Mouse (Mus musculus) forelimb bud, embryonic 11.5 days (tissue): ENCODE measurements at regions not wholly inside any gene's neighbourhood (a gene's known extent, or its start where the extent isn't known, plus 50 kb on each side); places are given as distances from the start of the nearest gene placed in this dataset.

Experiments
- DNase-seq: peaks from one replicate; pipeline ENCODE4 v3.0.0-alpha.2; 2012; ENCODE audit warnings: low read depth, low spot score

- peak; percentile 19 for DNase-seq
Observed at GRCm38 (mm10) chr8:78004891-78005290, 208.2 kb upstream of the Ttc29 start.

DNA sequence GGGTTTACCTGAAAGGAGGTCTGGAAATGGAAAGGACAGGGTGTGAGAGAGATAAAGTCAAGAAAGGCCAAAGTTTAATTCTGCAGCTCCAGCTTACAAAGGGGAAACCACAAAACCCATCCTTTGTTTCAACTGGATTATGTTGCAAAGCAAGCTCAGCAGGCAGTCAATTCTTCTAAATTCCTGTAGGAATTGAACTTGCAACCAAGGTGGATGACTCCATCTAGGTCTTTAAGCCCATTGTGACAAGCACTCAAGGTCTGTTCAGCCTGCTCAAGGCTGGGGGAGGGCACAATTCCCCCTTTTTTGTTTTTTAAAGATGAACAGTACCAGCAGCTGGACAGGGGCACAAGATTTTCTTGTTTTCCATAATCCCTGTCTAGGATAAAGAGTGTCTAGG is 200.0 kb upstream of the Ttc29 start:
- DNase-seq = no peak

DNA sequence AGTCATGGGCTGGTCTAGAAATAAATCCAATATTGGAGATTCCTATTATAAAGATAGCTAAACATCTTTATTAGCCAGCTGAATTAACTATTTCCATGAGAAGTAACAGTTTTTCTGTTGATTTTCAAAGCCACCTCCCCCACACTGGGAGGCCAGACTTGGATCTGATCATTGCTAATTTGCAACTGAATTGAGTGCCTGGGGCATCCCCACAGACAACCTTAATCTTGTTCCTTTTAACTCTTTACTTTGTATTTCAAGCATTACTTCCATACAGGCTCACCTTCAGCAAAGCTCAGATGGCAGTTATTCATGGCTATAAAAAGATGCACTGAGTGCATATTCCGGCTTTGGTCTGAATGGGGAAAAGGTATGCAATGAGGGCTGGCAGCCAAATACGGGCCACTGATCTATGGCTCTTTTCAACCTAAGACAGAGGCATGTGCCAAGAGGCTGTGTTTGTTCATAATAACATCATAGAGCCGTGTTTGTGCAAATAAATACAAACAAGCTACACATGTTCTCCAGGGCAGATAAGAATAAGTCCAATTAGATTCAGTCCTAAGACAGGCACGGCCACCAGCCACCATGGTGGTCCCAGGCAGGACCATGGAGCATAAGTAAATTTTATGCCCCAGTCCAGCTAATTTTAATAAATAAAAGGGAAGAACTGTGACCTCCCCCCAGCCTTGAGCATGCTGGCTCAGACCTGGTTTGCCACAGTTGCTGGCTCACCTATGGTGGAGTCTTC is 194.5 kb upstream of the Ttc29 start:
- no peak for DNase-seq

DNA sequence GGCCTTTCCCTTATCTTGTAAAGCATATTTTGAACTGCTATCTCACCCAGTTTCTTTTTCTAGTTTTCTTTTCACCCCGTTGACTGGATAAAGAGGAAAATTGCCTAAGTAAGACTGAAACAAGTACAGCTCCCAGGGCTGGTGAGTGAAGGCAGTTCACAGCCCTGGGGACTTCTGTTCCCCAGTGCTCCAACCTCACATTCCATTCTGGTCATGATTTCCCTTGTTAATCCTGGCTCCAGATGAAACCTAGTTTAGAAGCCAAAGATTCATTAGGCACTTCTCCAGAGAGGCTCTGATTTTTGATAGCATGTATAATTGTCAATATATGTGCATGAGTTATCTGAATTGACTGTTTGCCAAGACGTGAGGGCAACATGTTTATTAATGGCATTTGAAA is 191.6 kb upstream of the Ttc29 start:
- no peak for DNase-seq

DNA sequence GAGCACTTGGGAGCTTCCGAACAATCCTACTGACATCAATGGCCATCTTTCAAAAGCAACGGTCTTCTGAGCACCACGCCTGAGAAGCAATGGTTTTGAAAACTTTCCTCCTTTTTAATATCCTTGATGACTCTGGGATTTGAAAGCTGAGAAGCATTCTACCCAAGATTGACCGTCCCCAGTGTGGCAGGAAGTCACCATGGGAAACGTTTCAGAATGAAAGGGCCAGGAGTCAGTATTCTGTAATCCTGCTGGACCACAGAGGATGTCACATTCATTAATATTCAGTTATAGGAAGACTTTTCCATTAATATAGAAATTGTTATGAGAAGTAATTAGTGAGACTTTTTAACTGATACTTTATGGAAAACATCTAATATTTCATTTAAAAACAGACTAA is 190.1 kb upstream of the Ttc29 start:
- no peak for DNase-seq

DNA sequence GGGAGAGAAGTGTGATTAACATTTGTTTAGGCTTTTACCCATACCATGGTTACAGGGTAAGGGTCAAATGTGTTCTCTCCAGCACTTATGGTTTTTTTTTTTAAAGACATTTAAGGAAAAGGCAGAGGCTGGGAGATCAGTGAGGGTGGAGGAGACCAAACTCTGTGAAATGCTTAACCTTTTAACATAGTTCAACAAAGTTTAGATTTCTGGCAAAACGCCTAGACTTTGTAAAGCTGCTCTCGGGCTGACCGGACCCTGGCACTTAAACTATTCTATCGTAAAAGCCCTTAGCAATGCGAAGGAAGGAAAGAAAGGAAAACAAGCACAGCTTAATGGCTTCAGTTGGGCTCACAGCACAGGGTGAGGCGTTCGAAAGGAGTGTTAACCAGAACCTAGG is 189.6 kb upstream of the Ttc29 start:
- no peak for DNase-seq

GRCm38 (mm10) chr8:78023936-78024335 is 189.2 kb upstream of the Ttc29 start:
- DNase-seq = no peak

GRCm38 (mm10) chr8:78024964-78025363 is 188.1 kb upstream of the Ttc29 start:
- no peak for DNase-seq

DNA sequence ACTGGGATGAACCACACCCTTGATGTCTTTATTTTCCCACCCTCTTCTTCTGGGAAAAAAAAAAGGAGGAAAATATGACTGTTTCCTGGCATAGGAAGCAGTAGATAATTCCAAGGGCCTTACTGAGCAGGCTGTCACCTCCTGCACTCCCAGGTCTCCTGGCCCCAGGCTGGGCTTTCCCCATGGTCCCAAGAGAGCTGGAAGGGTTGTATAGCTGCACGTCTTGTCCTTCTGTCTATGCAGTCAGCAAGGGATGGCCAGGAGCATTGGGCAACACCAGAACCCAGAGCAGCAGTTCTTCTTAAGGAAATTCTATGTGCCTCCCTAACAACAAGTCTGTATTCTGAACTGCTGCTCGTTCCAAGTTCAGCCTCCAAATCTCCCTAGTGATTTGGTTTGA is 185.7 kb upstream of the Ttc29 start:
- DNase-seq = no peak

GRCm38 (mm10) chr8:78028928-78029327 is 184.2 kb upstream of the Ttc29 start:
- DNase-seq = no peak

DNA sequence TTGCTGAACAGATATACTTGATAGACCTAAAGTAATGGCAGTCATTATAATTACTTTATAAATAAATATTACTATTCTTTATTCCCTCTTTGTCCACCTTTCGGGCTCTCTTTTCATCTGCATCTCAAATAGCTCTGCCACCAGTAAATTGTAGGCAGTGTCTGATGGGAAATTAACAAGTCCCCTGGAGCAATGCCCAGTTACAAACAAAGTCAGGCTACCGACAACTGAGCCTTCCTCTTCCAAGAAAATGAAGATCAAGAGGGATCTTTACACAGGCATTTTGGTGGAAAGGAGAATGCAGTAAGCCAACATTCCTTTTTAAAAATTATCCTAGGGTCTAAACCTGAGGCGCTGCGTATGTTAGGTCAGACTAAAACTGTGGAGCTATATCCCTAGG is 181.3 kb upstream of the Ttc29 start:
- no peak for DNase-seq

- no peak for DNase-seq
Observed at GRCm38 (mm10) chr8:78034687-78035086, 178.4 kb upstream of the Ttc29 start.

GRCm38 (mm10) chr8:78037218-78037617 is 175.9 kb upstream of the Ttc29 start:
- DNase-seq = no peak

DNA sequence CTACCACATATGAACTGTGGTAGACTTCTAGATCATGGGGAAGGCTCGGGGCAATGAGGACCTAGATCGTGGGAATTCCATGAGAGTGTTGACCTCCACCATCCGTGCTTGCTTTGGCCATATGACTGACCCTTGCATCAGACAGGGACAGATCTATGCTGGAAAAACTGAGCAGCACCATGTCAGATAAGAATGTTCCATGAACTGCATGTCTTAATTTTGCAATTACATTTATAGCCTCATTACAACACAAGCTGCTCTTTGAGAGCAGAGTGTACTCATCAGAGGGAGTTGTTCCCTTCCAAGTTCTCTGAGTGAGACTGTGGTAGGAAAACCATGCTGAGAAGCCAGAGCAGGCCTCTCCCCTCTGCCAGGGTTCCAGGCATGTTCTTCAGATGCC is 166.4 kb upstream of the Ttc29 start:
- no peak for DNase-seq

GRCm38 (mm10) chr8:78050768-78051167 is 162.3 kb upstream of the Ttc29 start:
- DNase-seq = no peak

- DNase-seq = no peak
Observed at GRCm38 (mm10) chr8:78054435-78054834, 158.7 kb upstream of the Ttc29 start.

GRCm38 (mm10) chr8:78054920-78055319 is 158.2 kb upstream of the Ttc29 start:
- DNase-seq = no peak

DNA sequence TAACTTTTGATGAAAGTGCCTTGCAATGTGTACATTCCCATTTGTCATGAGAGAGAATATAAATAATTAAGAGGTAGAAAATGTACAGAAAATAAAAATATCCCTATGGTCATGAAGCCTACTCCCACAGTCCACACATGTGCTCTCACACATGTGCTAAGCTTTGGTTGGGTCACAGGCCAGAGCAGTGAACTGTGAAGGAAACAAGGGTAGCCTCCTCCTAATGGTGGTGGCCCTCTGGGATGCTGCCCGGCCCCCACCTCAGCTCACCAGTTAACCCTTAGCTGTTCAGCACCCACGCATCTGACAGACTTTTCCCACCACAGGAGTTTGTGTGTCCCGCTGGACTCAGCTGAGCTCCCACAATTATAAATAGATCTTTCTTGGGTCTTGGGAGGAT is 157.6 kb upstream of the Ttc29 start:
- no peak for DNase-seq

DNA sequence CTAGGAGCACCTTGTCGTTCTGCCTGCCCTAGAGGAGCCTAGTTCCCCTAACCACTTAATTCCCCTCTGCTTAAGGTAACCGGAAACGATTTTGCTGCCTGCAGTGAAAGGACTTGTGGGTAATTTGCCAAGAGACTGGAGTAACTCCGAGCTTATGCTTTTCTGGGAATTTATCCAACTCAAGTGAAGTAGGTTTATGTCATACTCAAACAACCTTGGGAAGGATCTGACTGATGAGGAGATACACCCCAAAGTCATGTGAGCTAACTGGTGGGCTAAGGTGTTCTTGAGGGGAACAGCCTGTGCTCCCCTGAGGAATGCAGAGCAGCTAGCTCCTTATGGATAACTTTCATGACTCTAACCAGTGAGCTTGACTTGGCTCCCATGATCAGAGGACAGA is 155.7 kb upstream of the Ttc29 start:
- DNase-seq = no peak

DNA sequence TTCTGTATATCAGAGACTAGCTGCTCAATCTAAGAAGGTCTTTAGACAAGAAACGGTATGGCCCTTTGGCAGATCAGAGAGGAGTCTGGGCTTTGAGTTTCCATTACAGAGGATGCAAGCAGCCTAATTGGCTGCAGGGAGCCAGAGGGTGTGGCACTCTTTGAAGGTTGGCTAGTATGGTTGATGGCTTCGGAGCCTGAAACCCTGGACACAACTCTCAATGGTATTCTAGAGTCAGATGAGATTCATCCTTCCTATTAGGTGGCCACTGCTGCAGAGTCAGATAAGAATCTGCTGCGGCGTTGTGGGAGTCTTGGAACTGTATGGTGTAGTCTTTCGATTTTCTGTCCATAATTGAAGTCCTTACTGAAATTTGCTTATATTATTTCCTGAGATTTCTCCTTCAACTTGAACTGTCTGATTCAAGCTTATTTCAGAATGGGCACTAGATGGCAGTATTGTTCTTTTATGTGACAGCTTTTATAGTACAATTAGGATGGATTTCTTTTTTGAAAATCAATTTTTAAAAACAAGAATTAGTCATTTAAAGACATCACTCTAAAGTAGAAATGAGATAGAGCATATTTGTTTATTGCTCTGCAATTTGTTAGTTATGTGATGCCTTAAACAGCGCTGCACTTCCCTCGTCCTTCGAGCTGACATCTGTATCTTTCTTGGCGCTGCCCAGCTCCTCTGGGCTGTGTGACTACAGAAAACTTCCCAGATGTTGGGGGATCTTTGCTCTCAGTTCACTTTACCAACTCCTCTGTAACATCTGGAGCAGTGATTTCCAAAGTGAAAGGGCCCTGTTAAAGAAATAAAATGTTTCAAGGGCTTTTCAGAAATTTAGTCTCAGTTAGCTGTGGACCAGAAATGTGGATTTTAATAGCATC is 151.0 kb upstream of the Ttc29 start:
- peak; percentile 51 for DNase-seq

DNA sequence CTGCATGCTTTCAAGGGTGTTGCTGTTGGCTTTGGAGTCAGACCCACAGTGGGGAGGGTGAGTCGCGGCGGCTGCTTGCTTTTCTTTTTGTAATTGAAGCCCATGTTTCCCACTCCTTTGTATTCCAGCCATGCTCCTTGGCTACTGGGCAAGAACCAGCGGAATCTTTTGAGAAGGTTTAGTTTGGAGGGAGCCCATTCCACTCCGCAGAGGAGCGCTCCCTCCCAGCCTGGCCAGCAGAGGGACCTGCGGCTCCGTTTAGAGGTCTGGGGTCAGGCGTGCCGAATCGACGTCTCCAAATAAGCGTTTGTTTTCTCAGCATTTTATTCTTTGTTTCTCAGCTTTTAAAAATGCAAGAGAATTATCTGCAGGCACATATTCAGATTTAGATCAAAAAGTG is 149.6 kb upstream of the Ttc29 start:
- peak; percentile 38 for DNase-seq

- no peak for DNase-seq
Observed at GRCm38 (mm10) chr8:78064161-78064560, 148.9 kb upstream of the Ttc29 start.

GRCm38 (mm10) chr8:78065890-78066493 is 147.1 kb upstream of the Ttc29 start:
- DNase-seq = no peak
